ENCODE assay signal across 9 mouse cellular contexts in the genomic region with DNA sequence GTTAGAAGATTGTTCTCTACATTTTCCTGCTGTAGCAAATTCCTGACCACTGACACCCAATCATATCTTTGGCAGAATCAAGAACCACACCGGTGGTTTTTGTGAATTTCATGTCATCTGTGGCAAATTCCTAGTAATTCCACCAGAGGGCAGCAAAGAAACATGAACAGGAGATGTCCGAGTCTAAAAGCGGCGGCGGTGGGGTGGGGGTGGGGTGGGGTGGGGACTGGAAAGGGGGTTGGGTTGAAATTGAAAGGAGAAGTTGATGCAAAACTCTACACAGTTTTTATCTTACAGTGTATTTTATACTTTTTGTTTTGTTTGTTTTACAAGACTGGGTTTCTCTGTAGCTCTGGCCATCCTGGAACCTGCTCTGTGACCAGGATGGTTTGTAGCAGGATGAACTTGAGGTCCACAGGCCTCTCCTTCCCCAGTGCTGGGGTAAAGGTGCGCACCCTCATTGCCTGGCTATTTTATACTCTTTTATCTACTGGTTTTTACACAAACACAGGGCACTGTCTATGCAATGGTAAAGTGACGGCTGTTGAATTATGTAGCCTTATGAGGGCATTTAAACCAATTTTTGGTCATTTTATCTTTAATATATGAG. TPM values are rescaled to one million over a fixed set of nuclear protein-coding genes. Genes with fewer than 3 reads are reported as not detected.
DNase-seq lines count a peak whose midpoint lies in the region; ATAC-seq lines count a peak whose summit lies in the region.
"Had no signal": no experiment of that assay in that cellular context is flagged by ENCODE, and none has a peak within 500 bp of the region (broad histone marks: within the 10 kb centered on the region; RNA-seq: fewer than 3 reads in every experiment).

No protein-coding gene starts in this region.

- DNase-seq in gastrocnemius, adult 18-20 months (ENCODE audit: low spot score) = peak; percentile 61
- DNase-seq in gastrocnemius, postnatal 25 days = no peak
- DNase-seq in 3T3-L1 (ENCODE audit: low read depth, low spot score) = peak; percentile 82
- peak; percentile 51 for DNase-seq in T-cell, adult 2 months (ENCODE audit: low spot score)
- peak; percentile 85 for DNase-seq in embryonic facial prominence, embryonic 11.5 days (ENCODE audit: low spot score)
- peak; percentile 59 to 64 for DNase-seq in kidney, postnatal 36 days
- DNase-seq in thymus, postnatal 25 days = peak; percentile 50

- H3K4me2 ChIP-seq in embryonic facial prominence, embryonic 11.5 days (ENCODE audit: low read depth, low read length) = no peak overlapping the region
- H3K4me2 ChIP-seq: limb, embryonic 12.5 days had no signal

- no peak overlapping the region for H3K9ac ChIP-seq in embryonic facial prominence, embryonic 11.5 days (replicated peaks; ENCODE audit: low read length)
- H3K9ac ChIP-seq: limb, embryonic 12.5 days had no signal

- no peak overlapping the region for H3K4me3 ChIP-seq in embryonic facial prominence, embryonic 11.5 days (ENCODE audit: low read depth, low read length)
- no peak overlapping the region for H3K4me3 ChIP-seq in macrophage (ENCODE audit: inconsistent target)
- H3K4me3 ChIP-seq: limb, embryonic 12.5 days had no signal

- no peak overlapping the region for H3K27ac ChIP-seq in embryonic facial prominence, embryonic 11.5 days (replicated peaks; ENCODE audit: low read depth, low read length)
- H3K27ac ChIP-seq in macrophage = peak overlapping the region; percentile 52
- H3K27ac ChIP-seq: limb, embryonic 12.5 days had no signal

- WGBS in embryonic facial prominence, embryonic 11.5 days = 26% methylated on average over 7 of the region's 7 CpGs
- 57% methylated on average over 2 of the region's 7 CpGs for WGBS in macrophage (ENCODE audit: missing documents)

- H3K4me1 ChIP-seq in embryonic facial prominence, embryonic 11.5 days (ENCODE audit: control insufficient read depth, insufficient read depth, low read length) = no peaks in the 10 kb centered on the region
- H3K4me1 ChIP-seq: limb, embryonic 12.5 days had no signal

- ATAC-seq in embryonic facial prominence, embryonic 11.5 days (replicated peaks; ENCODE audit: insufficient number of reproducible peaks, low FRiP score, low TSS enrichment, low read depth) = no peak

- H3K36me3 ChIP-seq in embryonic facial prominence, embryonic 11.5 days (replicated peaks; ENCODE audit: control insufficient read depth, insufficient read depth, low read depth, low read length) = no peaks in the 10 kb centered on the region
- no peaks in the 10 kb centered on the region for H3K36me3 ChIP-seq in macrophage (ENCODE audit: inconsistent target)
- H3K36me3 ChIP-seq: limb, embryonic 12.5 days had no signal

- no peaks in the 10 kb centered on the region for H3K79me2 ChIP-seq in macrophage (ENCODE audit: inconsistent target)

- no peaks in the 10 kb centered on the region for H3K9me3 ChIP-seq in embryonic facial prominence, embryonic 11.5 days (replicated peaks; ENCODE audit: control insufficient read depth, low read length)

- H3K27me3 ChIP-seq in embryonic facial prominence, embryonic 11.5 days (ENCODE audit: control insufficient read depth, insufficient read depth, low read length) = no peaks in the 10 kb centered on the region
- H3K27me3 ChIP-seq: limb, embryonic 12.5 days had no signal

RNA-seq across cellular contexts. Expression of a gene that starts 25.0 kb away (rescaled TPM):
- 1 to 10 TPM; 1.6 to 3.3 TPM for total RNA-seq in gastrocnemius, adult 18-20 months (2021)
- 1 to 10 TPM; 2.1 to 3.6 TPM for total RNA-seq in gastrocnemius, postnatal 25 days (2021)
- 15.5 and 16.3 TPM in 2 replicates for polyA plus RNA-seq in embryonic facial prominence, embryonic 11.5 days (2014; fragmentation: Nextera tagmentation; extraction: Ambion mirVana)
- 100 to 1,000 TPM in 14 of 26 experiments, 10 to 100 TPM in 12; 43.7 to 128 (median 103) TPM for total RNA-seq in macrophage (2018; cell fraction: chromatin; rRNA removed)
- total RNA-seq in macrophage (2018; cell fraction: cytosol; rRNA removed) = 100 to 1,000 TPM in 12 of 26 experiments, 10 to 100 TPM in 14; 70.9 to 125 (median 96.1) TPM
- 100 to 1,000 TPM in 17 of 26 experiments, 10 to 100 TPM in 9; 60.2 to 219 (median 108) TPM for total RNA-seq in macrophage (2018; cell fraction: nucleus; rRNA removed)
- 86.3 to 116 TPM (median 89.4 TPM) in 3 replicates for polyA plus RNA-seq in macrophage (2018)

RNA-seq across cellular contexts. Expression of a gene that starts 58.9 kb away (rescaled TPM):
- 10 to 100 TPM; 36.3 to 46.3 TPM for total RNA-seq in gastrocnemius, adult 18-20 months (2021)
- total RNA-seq in gastrocnemius, postnatal 25 days (2021) = 10 to 100 TPM; 40.0 to 41.4 TPM
- polyA plus RNA-seq in embryonic facial prominence, embryonic 11.5 days (2014; fragmentation: Nextera tagmentation; extraction: Ambion mirVana) = 24.1 and 25.0 TPM in 2 replicates
- total RNA-seq in macrophage (2018; cell fraction: chromatin; rRNA removed) = 1,000 to 10,000 TPM in 14 of 26 experiments, 100 to 1,000 TPM in 12; 263 to 1,825 (median 1,068) TPM
- total RNA-seq in macrophage (2018; cell fraction: cytosol; rRNA removed) = 100 to 1,000 TPM in 22 of 26 experiments, 10 to 100 TPM in 4; 87.0 to 559 (median 288) TPM
- total RNA-seq in macrophage (2018; cell fraction: nucleus; rRNA removed) = 1,000 to 10,000 TPM in 17 of 26 experiments, 100 to 1,000 TPM in 9; 365 to 1,587 (median 1,196) TPM
- 53.3 to 68.2 TPM (median 67.9 TPM) in 3 replicates for polyA plus RNA-seq in macrophage (2018)
